Mouse (Mus musculus) 3T3-L1 (cell line): ENCODE data around the gene Olfr370.
"Not testable (repeated sequence)": the region's sequence is repeated elsewhere in the genome, so short reads cannot be mapped to it uniquely, and the experiment has no call there.

Source experiments
- DNase-seq: peaks from one replicate; pipeline ENCODE4 v3.0.0-alpha.2; 2015; ENCODE audit warnings: low read depth, low spot score

Gene Olfr370

DNA sequence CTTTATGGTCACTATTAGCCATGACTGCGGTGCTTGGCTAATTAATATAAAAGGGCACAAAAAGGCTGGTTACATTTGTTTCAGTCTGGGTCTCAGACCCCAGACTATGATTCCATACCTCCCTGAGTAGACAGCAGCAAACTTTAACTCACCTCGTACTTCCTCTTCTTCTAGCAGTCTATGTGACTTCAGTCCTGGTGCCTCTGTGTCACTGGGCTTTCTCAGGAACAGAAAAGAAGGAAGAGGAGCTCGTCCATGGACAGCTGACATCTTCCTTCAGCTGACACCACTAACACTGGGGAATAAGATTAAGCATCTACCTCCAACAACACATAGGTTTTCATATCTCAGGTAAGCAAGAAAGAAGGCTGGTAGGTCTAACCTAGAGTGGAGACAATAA lies at the start of gene Olfr370:
TSS of gene Olfr370 (plus strand) at position 45 of the 400 bp plus-strand sequence.
- DNase-seq: no peak

DNA sequence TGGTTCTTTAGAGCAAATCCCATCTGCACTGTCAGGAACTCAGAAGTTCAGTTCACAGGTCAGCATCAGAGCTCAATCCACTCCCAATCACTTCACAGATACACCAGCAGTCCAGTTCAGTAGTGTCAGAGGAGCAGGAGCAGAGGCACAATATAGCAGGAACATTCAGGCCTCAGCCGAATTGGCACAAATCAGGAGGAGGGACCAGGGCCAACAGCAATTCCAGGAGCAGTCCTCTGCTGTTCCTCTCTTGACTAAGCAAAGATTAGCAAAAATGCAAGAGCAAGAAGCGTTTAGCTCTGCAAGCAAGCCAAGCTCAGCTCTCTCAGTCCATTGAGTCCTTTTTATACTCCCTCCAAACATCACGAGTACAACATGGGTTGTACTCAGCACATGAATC lies 23.9 kb upstream of the Olfr370 start:
- DNase-seq: peak; percentile 1

DNA sequence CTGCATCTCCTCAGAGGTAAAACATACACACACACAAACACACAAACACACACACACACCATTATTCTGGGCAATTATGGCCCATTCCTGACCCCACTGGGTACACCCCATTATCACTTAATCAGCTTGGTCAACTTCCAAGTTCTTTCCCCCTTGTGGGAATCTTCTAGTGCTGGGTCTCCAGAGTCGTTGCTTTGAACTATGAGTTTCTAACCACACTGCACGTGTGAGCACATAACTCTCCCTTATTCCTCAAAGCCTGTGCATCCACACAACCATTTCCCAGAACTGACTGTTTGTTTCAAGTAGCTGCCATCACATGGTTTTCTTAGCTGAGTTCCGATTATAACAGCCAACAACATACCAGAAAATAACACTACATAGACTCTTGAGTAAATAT lies 15.1 kb upstream of the Olfr370 start:
- DNase-seq: peak; percentile 0

DNA sequence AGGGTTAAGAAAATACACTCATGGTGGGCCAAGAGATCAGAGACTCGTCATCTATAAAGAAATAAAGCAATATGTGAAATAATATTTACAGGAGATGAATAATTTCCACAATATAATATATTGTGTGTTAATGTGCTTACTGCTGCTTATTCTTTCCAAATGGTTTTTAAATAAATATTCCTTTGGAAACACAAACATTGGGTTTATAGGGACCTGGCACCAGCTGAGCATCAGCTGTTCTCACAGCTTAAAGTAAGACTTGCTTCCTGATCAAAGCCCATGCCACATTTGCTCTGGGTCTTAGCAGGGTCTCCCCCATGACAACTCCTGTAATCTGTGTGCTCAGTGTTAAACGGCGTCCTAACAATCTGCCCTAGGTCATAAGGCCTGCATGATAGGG lies 14.7 kb upstream of the Olfr370 start:
- DNase-seq: peak; percentile 1

DNA sequence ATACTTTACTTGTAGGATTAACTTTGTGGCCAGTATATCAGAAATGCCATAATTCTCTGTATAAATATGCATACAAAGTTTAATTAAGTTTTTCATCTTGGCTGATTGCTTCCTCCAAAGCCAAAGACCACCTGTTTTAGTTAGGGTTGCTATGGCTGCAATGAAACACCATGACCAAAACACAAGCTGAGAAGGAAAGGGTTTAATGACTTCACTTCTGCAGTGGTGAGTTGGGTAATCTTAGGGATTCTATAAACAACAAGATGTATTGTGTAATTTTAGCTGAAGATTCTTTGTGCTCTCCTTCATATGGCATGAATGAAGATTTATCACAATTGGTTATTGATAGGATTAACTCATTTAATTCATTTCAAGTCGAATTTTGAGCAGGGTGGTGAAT lies 14.3 kb upstream of the Olfr370 start:
- peak; percentile 0 for DNase-seq

DNA sequence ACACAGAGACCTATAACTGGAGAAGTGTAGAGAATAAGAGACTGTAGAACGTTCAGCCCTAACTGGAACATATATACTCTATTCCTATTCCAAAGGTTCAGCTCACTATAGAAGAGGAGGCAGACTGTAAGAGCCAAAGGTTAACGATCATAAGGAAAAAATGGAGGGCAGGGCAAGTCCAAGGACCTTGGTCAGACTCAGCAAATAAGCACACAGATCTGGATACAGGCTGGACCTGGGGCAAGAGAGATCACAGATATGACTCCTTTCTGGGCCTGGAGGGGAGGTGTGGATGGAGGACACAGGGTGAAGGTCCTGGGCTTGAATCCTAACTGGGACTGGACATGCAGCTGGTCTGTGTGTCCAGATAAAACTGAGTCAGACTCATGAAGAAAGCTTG lies 778 bp upstream of the Olfr370 start:
- no peak for DNase-seq

DNA sequence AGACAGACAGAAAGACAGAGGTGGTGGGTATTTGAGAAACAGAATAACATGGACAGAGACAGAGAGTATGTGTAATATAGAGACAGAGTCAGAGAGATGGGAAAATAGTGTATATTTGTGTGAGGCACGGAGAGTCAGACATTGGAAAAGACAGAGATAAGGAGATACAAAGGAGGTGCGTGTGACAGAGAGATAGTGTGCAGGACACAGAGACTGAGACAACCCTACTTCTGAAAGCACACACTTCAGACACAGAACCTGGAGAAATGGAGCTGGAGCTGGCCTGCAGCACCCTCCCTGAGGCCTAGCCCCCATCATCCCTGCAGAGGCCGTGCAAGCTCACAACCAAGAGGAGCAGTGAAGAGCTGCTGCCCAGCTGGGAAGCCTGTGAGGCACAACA lies 27.1 kb downstream of the Olfr370 start:
- DNase-seq: no peak

DNA sequence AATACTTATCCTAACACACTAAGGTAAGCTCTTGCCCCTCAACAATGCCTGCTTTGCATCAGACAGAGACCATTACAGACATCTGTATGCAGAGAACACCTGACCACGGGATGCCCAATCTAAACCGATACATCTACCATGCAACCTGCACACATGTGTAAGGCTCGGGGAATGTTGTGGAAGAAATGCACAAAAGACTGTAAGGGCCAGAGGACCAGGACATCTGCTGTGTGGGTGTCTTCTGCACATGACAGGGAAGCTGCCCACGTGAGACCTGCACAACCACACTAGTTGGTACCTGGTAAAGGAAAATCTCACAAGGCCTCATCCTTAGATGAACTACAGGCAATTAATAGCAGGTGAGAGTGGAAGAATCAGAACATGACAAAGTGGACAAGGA lies 27.7 kb downstream of the Olfr370 start:
- DNase-seq: no peak

DNA sequence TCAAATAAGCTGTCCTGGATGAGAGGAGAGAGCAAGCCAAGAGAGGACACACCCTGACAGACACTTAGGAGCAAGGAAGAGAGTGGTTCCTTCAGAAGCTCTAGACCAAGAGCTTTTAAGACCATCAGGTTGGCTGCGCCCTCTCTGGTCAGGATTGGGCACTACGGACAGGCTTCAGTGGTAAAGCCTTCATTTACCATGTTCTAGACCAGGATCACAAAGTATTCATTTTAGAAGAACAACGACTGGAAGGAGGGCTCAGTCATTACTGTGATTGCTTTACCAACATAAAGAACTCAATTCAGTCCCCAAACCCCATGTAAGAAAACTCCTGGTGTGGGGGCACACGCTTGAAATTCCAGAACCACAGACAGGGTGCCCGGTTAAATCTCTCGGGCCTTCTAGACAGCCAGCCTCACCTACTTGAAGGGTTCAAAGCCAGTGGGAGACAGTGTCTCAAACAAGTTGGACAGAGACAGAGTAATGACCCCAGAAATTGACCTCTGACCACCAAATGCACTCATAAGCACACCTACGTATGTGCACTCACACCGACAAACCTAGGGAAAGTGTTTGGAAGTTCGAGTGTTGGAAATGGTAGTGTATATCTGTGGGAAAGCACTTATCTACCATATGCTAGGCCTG lies 30.3 kb downstream of the Olfr370 start:
- DNase-seq: no peak

DNA sequence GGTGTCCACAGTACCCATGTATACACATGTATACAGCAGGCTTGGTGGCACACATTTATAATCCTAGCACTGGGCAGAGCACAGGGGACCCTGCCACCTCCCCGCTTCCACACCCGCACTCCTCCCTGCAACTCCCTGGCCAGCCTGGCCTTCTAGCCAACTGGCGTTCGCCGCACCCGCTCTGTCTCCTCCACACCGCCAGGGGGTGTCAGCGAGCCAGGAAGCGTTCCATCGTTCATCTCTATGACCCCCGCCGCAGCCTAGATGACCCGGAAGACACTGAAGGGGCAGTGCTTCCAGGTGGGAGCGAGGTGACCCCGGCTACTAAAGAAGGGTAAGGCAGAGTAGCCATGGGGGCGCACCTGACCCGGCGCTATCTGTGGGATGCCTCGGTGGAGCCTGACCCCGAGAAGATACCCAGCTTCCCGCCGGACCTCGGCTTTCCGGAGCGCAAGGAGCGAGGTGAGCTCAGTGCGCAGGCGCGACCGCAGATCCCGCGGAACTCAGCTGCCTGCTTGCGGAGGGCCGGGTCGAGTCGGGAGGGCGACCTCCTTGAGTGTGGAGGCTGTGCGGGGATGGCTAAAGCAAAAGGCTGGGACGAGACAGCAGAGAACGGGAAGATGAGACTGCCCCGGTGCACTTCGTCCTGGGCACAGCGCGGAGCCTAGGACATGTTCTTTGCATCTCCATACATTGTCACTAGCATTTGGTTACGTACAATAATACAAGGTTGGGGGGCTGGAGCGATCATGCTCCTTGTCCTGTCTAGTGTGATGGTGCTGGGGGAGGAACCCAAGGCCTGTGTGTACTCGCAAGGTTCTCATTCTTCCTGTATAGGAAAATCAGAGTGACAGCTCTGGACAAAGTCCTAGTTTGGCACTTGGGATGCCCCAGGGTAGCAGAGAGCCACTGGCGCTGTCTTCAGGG lies 31.2 kb downstream of the Olfr370 start, which contains the start of gene Ndufb7:
TSS of gene Ndufb7 (plus strand) at position 203 of the 927 bp plus-strand sequence.
- DNase-seq: peak; percentile 92

DNA sequence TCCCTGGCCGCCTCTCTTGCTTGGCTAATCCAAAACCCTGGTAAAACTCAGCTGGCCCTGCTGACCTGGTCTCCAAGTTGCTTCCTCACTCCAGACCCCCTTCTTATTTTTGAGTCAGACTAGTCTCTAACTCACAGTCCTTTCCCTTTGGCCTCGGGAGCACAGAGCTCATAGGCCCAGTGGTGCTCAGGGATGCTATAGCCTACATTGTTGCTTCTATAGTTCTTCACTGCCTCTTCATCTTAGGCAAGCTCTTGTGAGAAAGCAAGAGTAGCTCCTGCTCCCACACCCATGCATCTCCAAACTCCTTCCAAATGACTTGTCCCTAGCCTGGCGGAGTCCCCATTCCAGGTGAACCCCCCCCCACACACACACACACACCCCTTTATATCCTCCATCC lies 32.1 kb downstream of the Olfr370 start:
- no peak for DNase-seq

DNA sequence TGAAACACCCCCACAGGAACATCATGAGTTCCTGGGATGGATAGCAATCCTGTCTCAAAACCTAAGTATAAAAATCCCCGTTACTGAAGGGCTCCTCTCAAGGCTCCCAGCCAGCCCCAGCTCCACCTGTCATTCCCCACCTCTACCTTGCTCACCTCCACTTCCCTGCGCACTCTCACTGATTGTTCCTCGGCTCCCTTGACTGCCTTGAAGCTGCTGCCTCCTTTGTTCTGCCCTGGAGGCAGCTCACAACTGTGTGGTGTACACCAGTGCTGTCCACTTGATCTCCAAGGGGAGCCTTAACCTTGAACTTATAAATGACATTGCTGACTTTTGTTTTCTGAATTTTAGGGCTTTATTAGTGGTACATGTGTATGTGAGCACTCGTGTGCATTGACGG lies 32.5 kb downstream of the Olfr370 start:
- DNase-seq: no peak

DNA sequence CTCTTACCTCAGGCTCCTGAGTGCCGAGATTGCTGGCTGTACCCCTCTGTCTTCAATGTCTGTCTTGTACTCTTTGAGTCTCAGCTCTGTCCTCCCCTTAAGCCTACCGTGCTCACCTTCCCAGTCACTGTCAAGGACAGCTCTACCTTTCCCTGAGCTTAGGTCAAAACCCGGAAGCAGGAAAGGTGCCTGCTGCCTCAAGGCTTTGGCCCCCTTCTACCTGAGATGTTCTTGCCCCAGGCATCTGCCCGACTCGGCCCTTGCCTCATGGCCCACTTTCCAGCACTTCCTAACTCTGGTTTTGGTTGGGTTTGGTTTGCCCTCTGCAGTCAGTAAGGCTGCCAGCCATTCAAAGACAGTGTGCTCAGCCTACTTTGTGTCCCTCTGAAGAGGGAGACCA lies 33.2 kb downstream of the Olfr370 start:
- no peak for DNase-seq

DNA sequence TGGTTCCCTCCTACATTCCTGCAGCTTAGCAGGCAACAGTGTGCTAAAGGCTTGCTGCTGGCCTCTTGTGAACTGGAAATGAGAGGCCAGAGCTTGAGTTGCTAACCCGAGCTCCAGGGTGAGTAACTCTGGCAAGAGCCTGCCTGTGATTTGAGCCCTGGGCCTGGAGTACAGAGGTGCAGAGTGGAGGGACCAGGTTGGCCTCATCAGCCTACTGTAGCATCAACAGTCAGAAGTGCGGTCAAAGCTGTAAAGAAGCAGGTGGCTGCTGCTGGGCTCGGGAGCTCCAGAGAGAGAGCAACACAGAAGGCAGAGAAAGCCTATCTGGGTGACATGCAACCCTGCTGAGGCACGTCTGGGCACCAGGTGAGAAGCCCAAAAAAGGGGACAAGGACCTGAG lies 33.6 kb downstream of the Olfr370 start:
- no peak for DNase-seq

DNA sequence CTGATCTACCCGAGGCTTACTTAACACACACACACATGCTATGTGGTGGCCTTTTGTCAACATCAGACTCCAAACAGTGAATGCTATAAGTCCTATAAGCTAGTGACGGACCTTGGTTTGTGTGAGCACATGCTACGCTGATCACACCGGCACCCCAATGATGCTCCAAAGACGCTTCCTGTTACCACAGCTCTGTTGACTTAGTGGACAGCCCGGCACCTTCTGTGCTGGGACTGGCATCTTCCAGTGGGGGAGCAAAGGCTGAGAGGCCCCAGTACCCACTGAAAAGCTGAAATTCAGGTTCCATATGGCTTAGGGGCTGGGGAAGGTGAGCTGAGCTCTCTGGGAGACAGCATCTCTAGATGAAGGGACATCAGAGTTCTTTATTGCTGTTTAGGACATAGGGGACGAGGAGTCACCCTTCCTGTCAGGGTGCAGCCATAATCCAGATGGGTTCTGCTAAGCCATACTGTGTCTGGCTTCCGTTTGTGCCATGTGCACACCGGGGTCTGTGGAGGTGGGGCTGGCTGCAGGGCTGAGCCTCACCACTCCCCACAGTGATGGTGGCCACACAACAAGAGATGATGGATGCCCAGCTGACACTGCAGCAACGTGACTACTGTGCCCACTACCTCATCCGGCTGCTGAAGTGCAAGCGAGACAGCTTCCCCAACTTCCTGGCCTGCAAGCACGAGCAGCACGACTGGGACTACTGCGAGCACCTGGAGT lies 34.9 kb downstream of the Olfr370 start:
- no peak for DNase-seq

DNA sequence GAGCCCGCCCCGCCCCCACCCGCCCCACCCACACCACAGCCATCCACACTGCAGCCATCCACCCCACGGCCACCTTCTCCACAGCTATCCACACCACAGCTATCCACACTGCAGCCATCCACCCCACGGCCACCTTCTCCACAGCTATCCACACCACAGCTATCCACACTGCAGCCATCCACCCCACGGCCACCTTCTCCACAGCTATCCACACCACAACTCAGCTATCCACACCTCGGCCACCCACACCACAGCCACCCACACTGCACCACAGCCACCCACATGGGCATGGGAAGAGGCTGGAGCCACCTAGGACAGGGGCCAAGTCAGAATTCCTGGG lies 35.4 kb downstream of the Olfr370 start:
- DNase-seq: not testable (repeated sequence)

DNA sequence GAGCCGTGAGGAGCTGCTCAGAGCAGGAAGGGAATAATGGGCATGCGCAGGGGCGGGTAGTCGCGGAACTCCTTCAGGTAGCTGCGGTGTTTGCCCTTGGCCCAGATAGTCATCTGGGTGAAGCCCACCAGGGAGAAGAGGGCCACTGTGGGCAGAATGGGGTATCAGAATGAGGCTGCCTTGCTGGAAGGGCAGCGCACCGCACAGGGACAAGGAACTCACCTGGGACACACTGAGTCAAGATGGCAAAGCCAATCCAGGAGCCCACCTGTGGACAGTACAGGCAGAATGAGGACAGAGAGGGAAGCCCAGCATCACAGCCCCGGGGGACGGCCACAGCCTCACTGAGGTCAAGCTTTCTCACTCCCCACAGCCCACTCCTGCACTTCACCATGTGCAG lies 36.2 kb downstream of the Olfr370 start:
- DNase-seq: no peak

DNA sequence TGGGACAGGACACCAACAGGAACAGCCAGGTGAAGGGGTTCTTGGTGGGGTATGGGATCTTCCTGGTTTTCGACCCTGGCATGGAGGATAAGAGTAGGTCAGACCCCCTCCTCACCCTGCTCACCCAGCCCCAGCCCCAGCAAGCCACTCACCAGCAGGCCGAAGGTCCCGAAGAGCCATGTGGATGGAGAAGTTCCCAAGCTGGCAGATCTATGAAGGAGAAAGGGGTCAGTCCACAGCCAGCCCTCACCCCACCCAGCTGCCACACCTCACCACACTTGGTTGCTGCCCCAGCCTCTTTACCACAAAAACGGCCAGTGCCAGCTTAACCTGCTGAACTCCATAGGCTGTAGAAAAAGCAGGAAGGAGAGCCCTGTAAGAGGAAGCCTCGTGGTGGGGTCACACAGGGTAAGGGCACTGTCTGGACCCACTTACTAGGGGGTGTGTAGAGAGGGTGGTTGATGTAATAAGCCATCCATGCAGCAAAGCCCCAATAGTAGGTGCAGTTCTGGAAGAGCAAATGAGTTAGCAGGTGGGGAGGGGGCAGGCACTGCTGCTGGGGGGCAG lies 36.7 kb downstream of the Olfr370 start:
- DNase-seq: no peak

DNA sequence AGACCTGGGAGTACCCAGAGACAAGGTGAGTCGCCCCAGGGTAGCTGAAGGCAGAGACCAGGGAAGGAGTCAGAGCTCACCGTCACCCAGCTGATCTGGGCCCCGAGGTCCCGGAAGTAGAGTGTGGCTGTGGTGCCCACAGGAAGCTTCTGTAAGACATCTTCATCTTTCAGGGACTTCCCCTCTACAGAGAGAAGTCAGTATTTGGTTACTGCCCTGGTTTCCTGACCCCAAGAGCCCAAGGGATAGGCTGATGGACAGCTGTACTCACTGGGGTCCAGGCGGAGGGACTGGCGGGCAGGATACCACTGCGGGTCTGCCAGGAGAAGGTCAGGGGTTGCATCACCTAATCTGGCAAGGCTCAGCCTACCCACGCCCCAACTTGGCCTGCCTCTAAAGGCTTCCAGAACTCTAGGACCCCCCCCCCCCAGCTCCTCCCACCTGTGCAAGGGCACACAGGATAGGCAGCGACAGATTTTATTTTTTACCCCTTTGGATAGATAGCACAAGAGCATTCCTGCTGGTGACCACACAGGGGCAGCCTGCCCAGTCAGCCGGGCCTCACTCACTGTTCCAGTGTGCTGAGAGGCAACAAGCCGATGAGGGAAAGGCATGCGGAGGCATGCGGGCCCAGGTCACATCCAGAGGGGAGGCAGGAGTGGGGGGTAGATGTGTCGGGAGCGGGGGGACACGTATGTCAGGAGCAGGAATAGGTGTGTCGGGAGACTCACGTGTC lies 37.7 kb downstream of the Olfr370 start:
- DNase-seq: no peak

DNA sequence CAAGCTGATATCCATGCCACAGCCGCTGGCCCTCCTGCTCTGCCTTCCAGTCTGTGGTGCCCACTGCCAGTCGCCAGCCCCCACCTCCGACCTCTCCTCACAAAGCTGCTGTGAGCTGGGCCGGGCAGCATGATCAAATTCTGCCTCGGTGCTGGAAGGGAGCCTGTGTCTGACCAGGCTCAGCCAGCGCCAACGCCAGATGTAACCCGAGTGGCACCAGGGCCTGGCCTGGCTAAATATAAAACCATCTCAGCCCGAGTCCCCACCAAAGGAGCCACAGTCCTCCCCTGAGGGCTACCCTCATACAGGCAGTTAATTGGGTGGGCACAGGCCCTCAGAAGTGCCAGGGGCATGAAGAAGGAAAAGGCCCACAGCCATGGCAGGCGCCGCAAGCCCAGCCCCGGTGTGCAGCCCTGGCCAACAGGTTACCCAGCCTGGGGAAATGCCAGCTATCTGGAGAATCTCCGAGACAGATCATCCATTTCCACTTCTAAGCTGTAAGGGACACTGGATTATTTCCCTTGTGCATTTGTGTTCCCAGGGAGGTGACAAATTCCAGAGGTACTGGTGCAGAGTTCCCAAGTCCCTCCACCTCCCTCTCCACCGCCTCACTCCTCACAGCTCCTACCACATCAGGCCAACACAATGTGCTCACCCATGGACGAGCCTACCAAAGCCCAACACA lies 39.2 kb downstream of the Olfr370 start:
- DNase-seq: no peak
